Mouse (Mus musculus) heart, embryonic 11.5 days (tissue): Measurements from ENCODE around the gene Tenm2. TPM values are rescaled to one million over a fixed set of nuclear protein-coding genes. Genes with fewer than 3 reads are reported as not detected.

Experiments used
- ATAC-seq: fragments of 200-750 bp; cut with Nextera tagmentation; replicated peaks from 2 replicates; pipeline ENCODE4 v1.8.0; 2017; ENCODE audit warnings: moderate library complexity; ENCODE audit not compliant: insufficient number of reproducible peaks, low FRiP score, low TSS enrichment
- H3K27ac ChIP-seq: fragments of 300-500 bp; sonication (generic); 2 replicates; pipeline ENCODE4 v1.5.1; 2014; ENCODE audit warnings: mild to moderate bottlenecking, low read depth, low read length
- H3K27me3 ChIP-seq: fragments of 300-500 bp; sonication (generic); 2 replicates; pipeline ENCODE4 v1.6.1; 2014; ENCODE audit warnings: mild to moderate bottlenecking, low read length, mixed read lengths; ENCODE audit not compliant: control insufficient read depth, insufficient read depth
- H3K36me3 ChIP-seq: fragments of 300-500 bp; sonication (generic); 2 replicates; pipeline ENCODE4 v1.6.1; 2014; ENCODE audit warnings: mild to moderate bottlenecking, low read length, moderate library complexity, mixed read lengths; ENCODE audit not compliant: control insufficient read depth, insufficient read depth
- H3K4me1 ChIP-seq: fragments of 300-500 bp; sonication (generic); 2 replicates; pipeline ENCODE4 v1.6.1; 2014; ENCODE audit warnings: low read length; ENCODE audit not compliant: control insufficient read depth, insufficient read depth
- H3K4me2 ChIP-seq: fragments of 300-500 bp; sonication (generic); 2 replicates; pipeline ENCODE4 v1.6.1; 2014; ENCODE audit warnings: mild to moderate bottlenecking, moderate library complexity
- H3K4me3 ChIP-seq: fragments of 300-500 bp; sonication (generic); 2 replicates; pipeline ENCODE4 v1.5.1; 2014; ENCODE audit warnings: low read depth, low read length
- H3K9ac ChIP-seq: fragments of 300-500 bp; sonication (generic); 2 replicates; pipeline ENCODE4 v1.6.1; 2014; ENCODE audit warnings: mild to moderate bottlenecking, low read depth, low read length, moderate library complexity
- H3K9me3 ChIP-seq: fragments of 300-500 bp; sonication (generic); replicated peaks from 2 replicates; pipeline ENCODE4 v1.6.1; 2016; ENCODE audit warnings: low read length; ENCODE audit not compliant: control insufficient read depth
- WGBS: fragments of 180-500 bp; shearing (Covaris S2); extraction: QIAGEN DNeasy Blood & Tissue Kit; methylation state at CpG from one replicate; pipeline ENCODE4 v1.1.7; 2014; ENCODE audit not compliant: insufficient replicate concordance; 5-methylcytosine and 5-hydroxymethylcytosine counted together
- polyA plus RNA-seq: library from polyadenylated mRNA; unstranded; fragments of >200 nt; fragmentation: Nextera tagmentation; extraction: Ambion mirVana; gene quantifications from 2 replicates; pipeline ENCODE4 v1.2.1, GENCODE M21; 2014

Gene Tenm2
- polyA plus RNA-seq, 1 experiment from 2014 or later, result 1.4 TPM

DNA sequence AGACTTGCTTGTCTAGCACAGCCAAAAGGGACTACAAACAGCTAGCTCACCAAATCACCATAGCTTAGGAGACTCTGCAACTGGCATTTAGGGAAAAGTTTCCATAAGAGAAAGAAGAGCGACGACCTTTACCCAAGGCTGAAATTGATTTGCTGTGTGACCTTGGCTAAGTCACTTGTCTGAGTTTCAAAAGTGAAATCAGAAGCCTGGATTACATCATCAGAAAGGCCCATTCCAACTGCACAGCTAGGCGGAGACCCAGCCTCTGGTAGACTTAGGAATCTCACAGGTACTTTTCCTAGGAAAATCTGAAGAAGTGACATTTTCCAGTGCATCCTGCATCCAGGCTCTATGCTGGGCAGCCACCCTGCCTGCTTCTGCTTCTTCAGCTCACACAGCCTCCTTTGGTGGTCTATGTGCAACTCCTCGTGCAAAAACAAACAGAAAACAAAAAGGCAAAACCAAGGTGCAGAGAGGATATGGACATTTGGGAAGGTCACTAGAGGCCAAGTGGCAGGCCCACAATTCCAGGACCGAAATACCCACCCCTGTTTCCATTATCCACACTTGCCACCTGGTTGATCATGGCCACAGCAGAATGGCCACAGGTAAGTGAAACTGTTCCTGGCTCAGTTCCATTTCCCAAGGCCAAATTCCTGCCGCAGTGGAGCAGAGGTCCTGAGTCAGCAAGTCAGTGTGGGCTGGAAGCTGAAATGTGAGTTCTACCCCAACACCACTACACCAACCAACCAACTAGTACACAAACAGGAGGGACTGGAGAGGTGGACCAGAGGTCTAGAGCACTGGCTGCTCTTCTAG is 1260.9 kb downstream of the Tenm2 start:
- Histone ChIP-seq H3K27me3 (peaks cover 19% of the 10 kb centered on the region), H3K9me3 (no peaks in the 10 kb centered on the region), H3K4me2 (no peak overlapping the region), H3K9ac (no peak overlapping the region), H3K27ac (no peak overlapping the region), H3K4me3 (no peak overlapping the region), H3K36me3 (no peaks in the 10 kb centered on the region), H3K4me1 (peaks cover 4% of the 10 kb centered on the region; the same call in 1 of the 2 replicates)
- ATAC-seq, result no peak
- 78% methylated on average over 6 of the region's 6 CpGs for WGBS

DNA sequence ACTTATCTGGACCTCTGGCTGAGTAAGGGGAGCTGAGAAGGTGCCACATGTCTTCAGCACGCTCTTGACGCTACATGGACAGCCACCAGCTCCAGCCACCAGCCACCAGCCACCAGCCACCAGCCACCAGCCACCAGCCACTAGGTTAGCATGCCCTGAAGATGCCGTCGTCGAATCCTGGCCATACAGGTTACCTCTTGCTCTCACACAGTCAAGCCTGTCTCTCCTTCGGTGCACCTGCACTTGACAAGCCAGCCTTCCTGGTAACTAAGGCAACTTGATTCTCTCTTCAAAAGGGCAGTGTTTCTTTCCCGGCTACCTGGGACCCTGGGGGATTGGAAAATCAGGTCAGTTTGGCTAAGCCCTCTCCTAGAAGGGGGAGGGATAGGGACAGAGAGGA is 1262.6 kb downstream of the Tenm2 start:
- Histone ChIP-seq H3K4me3 (no peak overlapping the region), H3K27me3 (peaks cover 6% of the 10 kb centered on the region; the same call in 1 of the 2 replicates), H3K9ac (no peak overlapping the region), H3K27ac (no peak overlapping the region), H3K4me1 (no peaks in the 10 kb centered on the region; the same call in 1 of the 2 replicates), H3K36me3 (no peaks in the 10 kb centered on the region), H3K9me3 (no peaks in the 10 kb centered on the region), H3K4me2 (no peak overlapping the region)
- whole genome bisulfite sequencing, result 43% methylated on average over 7 of the region's 7 CpGs
- no peak for ATAC-seq

DNA sequence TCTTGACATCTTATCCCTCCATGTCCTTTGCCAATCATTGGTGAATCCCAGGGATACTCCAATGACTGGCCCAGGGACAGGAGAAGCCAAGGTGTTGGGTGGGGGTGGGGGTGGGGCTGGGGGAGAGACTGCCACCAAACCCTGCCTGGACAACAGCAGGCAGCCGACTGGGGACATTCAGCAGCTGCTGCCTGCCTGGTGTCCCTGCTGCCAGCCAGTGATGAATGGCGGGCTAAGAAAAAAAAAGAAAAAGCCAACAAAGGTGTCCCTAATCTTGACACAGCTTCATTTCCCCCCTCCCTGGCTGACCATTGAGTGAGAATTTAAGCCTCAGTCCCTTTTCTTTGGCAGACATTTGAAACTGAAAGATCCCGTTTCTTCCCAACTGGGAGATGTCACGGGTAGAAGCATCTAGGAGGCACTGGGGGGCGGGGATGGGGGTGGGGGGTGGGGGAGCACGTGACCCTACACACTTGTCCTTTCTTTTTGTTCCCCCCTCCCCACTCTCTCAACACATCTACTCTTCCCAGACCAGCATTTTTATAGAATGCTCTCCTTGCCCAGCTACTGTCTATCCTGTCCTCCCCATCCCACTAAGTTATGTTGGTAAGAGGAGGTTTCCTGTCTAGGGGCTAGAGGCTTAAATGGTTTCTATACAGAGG is 1263.4 kb downstream of the Tenm2 start:
- H3K4me3 ChIP-seq, result no peak overlapping the region
- no peak overlapping the region for H3K27ac ChIP-seq
- H3K9me3 ChIP-seq, result no peaks in the 10 kb centered on the region
- no peak overlapping the region for H3K9ac ChIP-seq
- H3K36me3 ChIP-seq, result no peaks in the 10 kb centered on the region
- no peak for ATAC-seq
- H3K4me1 ChIP-seq, result no peaks in the 10 kb centered on the region; the same call in 1 of the 2 replicates
- WGBS, result 10% methylated on average over 6 of the region's 6 CpGs
- H3K27me3 ChIP-seq, result peaks cover 6% of the 10 kb centered on the region; the same call in 1 of the 2 replicates
- no peak overlapping the region for H3K4me2 ChIP-seq

DNA sequence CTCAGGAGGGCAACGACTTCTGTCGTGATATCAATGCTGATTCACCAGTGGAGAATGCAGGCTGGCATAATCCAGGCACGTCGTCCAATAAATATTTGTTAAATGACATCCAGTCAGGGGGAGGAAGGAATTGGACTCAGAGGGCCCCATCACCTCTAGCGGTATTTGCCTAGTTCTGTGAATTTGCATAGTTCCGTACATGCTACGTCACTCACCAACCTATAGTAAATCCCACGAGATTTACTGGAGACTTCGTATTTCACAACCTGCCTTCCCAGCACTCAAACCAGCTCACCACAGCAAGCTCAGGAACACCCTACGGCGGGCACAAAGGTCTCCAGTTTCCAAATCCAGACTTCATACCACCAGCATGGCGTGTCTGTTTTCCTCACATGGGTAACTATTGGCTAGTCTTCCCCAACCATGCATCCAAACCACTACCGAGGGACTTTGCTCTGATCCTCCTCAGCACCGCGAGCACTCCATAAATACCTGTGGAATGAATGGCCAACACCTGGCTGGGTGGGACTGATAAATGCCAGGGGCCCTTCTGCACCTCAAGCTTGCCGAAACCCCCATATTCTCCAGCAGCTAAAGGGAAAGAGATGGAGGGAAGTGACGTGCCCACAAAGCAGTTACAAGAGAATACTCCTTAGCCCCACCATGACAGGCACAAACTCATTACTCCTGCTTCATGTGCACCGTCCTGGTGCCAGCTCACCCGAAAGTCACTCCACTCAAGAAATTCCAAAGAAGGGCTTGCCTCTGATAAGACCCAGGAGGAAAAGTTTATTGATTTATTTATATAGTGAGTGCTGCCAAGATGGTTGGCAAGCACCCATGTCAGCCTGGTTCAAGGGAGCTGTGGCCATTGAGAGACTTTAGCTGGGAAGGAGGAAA is 1264.7 kb downstream of the Tenm2 start:
- WGBS, result 78% methylated on average over 19 of the region's 19 CpGs
- H3K27ac ChIP-seq, result no peak overlapping the region

DNA sequence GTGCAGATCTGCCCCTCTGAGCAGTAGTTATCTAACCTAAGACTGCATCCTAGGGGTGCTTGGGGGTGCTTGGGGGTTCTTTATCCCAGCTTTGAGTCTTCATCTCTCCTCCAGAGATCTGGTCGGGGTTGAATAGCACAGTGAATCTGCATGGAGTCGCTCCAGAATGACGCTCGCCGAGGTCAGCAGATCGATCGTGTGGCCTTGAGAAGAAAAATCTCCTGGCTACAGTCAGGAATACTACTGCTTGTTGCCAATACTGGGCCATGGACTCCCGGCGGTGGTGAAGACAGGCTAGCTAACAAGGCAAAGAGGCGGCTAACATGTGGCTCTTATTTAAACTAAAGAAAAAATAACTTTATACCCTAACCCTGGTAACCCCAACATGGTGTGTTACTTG is 1267.5 kb downstream of the Tenm2 start:
- Histone ChIP-seq H3K4me2 (no peak overlapping the region), H3K4me3 (no peak overlapping the region), H3K27me3 (no peaks in the 10 kb centered on the region), H3K36me3 (no peaks in the 10 kb centered on the region), H3K9me3 (no peaks in the 10 kb centered on the region), H3K4me1 (peaks cover 5% of the 10 kb centered on the region), H3K9ac (no peak overlapping the region), H3K27ac (no peak overlapping the region)
- no peak for ATAC-seq
- 88% methylated on average over 10 of the region's 10 CpGs for WGBS

More for the DNA sequence above, 1264.7 kb downstream of the Tenm2 start:
- no peak for ATAC-seq
- Histone ChIP-seq H3K27me3 (no peaks in the 10 kb centered on the region), H3K4me3 (no peak overlapping the region), H3K36me3 (no peaks in the 10 kb centered on the region), H3K9ac (no peak overlapping the region), H3K4me1 (no peaks in the 10 kb centered on the region), H3K4me2 (no peak overlapping the region), H3K9me3 (no peaks in the 10 kb centered on the region)

DNA sequence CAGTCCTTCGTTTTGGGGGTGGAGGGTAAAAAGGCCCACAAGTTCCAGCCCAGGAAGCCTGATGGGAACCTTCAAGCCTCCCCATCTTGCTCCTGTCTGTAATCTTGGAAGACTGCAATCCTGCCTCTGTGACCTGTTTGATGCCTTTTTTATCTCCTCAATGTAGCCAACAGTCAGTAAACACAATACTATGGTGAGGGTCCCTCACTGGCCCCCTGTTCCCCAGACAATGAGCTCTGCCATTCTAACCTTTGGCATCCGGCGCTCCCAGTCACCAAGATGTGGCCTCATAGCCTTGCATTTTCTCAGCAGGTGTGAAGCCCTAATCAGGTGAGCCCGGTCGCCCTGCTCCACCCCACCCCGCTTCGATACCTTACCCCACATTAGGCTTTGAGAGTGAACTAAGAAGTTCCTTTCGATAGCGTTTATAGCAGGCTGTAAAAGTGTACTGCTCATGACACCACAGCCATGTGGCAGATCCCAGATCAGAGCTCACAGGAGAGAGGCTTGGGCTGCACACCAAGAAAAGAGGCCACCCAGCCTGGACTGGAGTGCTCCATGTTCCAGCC is 1271.7 kb downstream of the Tenm2 start:
- Histone ChIP-seq H3K36me3 (no peaks in the 10 kb centered on the region), H3K4me2 (no peak overlapping the region), H3K9ac (no peak overlapping the region), H3K4me1 (peaks cover 5% of the 10 kb centered on the region), H3K9me3 (no peaks in the 10 kb centered on the region), H3K27ac (no peak overlapping the region), H3K27me3 (no peaks in the 10 kb centered on the region), H3K4me3 (no peak overlapping the region)
- ATAC-seq, result no peak
- 75% methylated on average over 9 of the region's 9 CpGs for WGBS

DNA sequence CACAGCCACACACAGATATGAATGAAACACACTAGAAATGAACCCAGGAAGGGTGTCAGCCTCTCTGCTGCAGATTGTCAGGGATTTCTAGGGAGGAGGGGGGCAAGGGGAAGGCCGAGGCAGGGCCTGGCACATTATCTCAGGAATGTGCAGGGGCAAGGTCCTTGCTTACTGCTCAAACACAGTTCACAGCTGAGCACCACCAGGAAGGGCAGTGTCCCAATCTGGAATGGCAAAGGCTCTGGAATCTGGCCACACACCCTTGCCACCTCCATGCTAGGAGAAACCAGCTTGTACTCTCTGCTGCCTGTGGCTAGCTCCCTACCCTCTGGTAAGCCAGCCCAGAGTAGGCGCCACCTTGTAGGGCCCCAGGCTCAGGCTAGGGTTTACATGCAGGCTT is 1272.2 kb downstream of the Tenm2 start:
- 30% methylated on average over 2 of the region's 2 CpGs for WGBS
- H3K36me3 ChIP-seq, result no peaks in the 10 kb centered on the region
- ATAC-seq, result no peak

DNA sequence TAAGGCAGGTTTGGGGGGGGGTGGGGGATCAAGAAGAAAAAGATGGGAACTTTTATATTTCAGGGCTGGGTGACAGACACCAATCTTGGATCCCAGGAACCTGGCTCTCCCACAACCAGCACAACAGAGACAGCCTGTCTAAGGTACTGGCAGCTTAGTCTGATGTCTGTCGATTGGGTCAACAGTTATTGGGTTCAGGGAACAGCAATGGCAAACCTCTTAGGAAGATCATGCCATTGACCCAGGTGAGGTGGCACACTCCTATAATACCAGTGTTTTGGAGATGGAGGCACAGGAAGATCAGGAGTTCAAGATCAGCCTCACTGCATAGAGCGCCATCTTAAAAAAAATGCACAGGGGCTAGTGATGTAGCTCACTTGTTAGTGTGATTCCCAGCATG is 1273.3 kb downstream of the Tenm2 start:
- H3K9ac ChIP-seq, result no peak overlapping the region
- no peaks in the 10 kb centered on the region for H3K9me3 ChIP-seq
- H3K4me1 ChIP-seq, result peaks cover 5% of the 10 kb centered on the region
- no peak overlapping the region for H3K27ac ChIP-seq
- no peak for ATAC-seq
- H3K4me3 ChIP-seq, result no peak overlapping the region
- no peaks in the 10 kb centered on the region for H3K27me3 ChIP-seq
- H3K4me2 ChIP-seq, result no peak overlapping the region
- WGBS, result 81% methylated on average over 2 of the region's 2 CpGs
- no peaks in the 10 kb centered on the region for H3K36me3 ChIP-seq

More for the DNA sequence above, 1272.2 kb downstream of the Tenm2 start:
- Histone ChIP-seq H3K9ac (no peak overlapping the region), H3K9me3 (no peaks in the 10 kb centered on the region), H3K27ac (no peak overlapping the region), H3K4me2 (no peak overlapping the region), H3K4me1 (peaks cover 5% of the 10 kb centered on the region), H3K27me3 (no peaks in the 10 kb centered on the region), H3K4me3 (no peak overlapping the region)
